Mouse (Mus musculus) urinary bladder, postnatal 4 days (tissue): ENCODE results near the gene Vps33a.
"Not testable (repeated sequence)": the region's sequence is repeated elsewhere in the genome, so short reads cannot be mapped to it uniquely, and the experiment has no call there.

ENCODE experiments used
- DNase-seq, 2 experiments: peaks; one replicate each; pipeline ENCODE4 v3.0.0; 2021 to 2022; ENCODE audit warnings: low spot score in 2 of 2

The Vps33a gene

DNA sequence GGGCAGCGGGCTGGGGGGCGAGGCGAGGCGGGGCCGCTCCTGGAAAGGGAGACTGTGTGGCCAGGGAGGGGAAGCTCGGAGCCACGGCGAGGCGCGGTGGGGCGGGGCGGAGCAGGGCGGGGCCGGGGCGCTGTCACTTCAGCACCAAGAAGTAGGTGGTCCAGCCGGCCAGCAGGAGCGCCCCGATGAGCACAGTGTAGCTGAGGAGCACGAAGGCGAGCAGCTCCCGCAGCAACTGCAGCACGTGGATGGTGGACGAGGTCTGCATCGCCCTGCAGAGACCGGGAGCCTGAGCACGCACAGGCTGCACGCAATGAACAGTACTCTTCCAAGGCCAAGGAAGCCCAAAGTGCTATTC lies 48.5 kb downstream of the Vps33a start:
- DNase-seq, result no peak

DNA sequence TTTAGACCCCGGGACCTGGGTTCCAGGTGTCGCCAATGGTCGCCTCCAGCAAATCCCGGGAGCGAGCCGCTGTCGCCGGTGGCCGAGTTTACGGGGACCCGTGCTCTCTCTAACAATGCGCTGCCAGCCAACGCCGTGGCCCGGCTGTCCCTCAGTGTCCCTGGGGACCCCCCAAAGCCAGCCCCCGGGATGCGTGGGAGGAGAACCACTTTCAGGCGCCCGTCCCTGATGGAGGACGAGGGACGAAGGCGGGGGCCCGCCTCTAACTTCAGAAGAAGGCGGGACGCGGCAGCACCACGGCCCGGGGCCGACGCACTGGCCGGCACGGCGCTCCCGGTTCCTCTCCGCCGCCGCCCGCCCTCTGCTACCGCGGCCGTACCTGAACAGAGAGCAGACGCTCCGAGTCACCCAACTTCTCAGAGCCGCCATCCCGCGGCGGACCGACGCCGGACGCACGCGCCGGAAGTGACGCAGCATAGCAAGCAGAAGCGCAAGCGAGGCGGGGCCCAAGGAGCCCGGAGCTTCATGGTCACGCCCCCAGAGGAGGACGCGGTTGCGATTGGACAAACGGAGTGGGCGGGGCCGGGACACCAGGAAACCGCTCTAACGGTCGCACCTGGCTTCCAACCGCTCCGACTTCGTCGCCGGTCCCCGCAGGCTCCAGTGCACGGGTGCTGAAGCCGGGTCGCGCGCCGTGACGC lies 49.0 kb downstream of the Vps33a start, which contains the start of gene Diablo:
Gene Diablo (minus strand): TSS at position 485 of the 701 bp plus-strand sequence.
- DNase-seq, result peak; percentile 95 to 98

DNA sequence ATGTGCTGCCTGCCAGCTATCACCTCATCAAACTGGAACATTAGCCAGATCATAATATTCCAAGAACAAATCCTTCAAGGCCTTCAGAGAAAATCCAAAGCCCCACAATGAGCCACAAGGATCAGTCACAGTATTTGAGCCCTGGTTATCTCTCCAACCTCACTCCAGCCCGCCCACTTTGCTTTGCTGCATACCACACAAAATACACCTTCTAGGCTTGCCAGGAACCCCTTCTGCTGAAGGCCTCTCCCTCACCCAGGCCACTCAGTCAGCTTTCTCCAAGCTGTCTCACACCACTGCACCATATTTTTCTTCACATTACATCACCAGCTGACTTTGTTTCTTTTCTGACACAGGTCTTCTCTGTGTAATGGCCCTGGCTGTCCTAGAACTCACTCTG lies 50.7 kb downstream of the Vps33a start:
- peak; percentile 15 to 47 for DNase-seq

DNA sequence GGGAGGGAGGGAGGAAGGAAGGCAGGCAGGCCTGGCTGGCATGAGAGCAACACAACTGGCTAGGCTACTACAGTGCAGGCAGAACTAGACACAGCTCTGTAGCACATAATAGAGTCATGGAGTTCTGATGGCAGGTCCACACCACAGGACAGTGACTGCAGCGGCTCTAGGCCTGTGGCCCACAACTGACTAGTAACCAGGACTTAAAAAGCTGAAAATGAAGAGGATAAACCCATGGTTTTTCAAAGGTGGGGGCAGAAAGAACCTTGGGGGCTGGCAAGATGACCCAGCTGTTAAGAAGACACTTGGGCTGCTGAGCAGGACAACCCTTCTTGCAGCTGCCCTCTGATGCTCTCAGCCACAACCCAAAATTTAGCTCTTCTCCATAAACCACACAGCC lies 51.2 kb downstream of the Vps33a start:
- DNase-seq, result peak; percentile 7 to 16

DNA sequence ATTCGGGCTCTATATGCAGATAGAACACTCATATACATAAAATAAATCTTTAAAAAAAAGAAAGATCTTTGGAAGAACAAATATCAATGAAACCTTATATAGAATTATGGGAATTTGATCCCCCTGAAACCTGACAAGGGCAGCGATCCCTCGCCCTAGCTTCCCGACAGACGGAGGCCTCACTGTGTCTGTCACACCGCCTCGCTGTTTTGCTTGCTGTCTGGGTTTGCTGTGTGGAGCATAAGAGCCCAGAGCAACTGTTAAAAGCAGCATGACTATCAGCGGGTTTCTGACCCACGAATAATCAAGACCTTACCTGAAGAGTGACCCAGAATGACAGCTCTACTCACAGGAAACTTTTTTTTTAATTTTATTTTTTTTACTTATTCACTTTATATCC lies 52.2 kb downstream of the Vps33a start:
- peak in 1 of 2 experiments; percentile 56 for DNase-seq

DNA sequence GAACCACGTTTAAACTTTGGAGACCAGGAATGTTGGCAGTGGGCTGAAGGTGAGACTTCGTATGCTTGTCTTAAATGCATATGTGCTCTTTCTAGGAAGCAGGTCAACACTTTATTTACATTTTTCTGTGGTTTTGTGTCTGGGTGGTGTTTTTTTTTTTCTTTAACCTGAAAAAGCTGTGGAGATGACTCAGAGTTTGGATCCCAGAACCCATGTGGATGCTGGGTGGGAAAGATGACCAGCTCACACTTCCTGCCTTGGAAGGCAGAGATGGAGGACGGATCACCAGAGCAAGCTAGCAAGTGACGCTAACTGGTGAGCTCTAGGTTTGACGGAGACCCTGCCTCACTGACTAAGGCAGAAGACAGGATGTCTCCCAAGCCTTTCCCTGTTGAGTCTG lies 58.0 kb downstream of the Vps33a start:
- DNase-seq, result no peak

DNA sequence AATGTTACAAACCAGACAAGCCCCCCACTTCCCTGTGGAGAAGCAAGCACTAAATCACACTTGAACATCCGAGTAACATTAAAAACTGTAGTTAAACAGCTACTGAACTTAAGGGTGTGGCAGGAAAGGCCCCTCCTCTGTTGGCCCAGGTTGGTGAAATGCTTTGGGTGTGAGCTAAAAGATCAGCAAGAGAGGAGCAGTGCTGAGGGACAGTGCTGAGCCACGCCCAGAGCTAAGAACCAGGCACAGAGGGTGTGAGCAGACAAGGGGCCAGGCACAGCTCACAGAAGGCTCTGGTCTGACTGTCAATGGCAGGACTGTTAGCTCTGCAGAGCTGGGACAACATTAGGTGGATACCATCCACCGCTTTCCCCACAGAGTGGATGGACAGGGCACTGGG lies 60.7 kb downstream of the Vps33a start:
- no peak for DNase-seq

DNA sequence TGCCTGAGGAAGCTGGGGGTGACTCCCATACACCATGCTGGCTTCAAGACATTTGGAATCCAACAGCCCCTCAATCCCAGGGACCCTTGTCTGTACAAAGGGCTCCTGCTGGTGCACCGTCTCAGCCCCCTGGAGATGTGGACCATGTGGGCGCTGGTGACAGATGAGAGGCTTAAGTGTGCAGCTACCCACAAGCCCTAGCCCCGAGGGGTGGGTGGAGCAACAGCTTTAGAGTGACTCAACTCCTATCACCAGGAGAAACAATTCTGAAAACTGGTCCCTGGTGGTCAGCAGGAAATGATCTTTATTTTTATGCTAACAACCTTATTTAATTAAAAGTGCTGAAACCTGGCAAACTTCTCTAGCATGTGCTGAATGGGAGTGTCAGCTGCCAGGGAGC lies 61.4 kb downstream of the Vps33a start:
- not testable (repeated sequence) for DNase-seq

DNA sequence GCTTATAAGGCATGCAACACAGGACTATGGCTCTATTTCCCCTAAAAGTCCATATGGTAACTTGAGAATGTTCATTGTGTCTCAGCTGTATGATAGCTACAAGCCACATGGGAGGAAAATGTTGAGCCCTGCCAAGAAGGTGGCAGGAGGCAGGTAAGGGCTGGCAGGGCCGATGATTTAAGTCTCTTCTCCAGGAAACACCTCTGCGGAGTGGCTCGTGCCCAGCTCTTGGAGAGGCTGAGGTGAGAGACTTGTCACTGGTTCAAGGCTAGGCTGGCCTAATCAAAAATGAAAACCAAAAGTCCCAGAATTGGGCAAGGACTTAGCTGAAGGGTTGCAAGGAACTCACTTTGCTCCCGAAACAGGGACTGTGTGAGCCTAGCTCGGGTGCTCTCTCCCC lies 62.7 kb downstream of the Vps33a start, which contains the start of gene B3gnt4:
Gene B3gnt4 (plus strand): TSS at position 301 of the 400 bp plus-strand sequence.
- DNase-seq, result no peak

DNA sequence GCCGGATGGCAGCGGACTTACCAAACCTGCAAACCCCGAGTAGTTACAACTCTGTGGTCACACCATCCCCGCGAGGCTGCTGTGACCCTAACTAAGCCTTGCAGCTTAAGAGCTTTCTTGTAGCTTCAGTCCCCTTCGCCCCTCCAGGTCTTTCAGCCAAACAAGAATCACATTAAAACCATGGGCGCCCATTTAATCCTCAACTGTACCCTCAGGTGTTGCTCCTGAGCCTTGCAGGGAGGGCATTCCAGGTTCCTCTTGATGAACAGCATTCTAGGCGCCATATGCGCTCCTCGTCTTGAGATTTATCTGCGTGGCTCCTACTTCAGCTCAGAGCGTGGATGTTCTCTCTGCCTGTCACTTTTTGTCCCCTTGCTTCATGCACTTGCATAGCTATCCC lies 63.9 kb downstream of the Vps33a start:
- DNase-seq, result no peak

DNA sequence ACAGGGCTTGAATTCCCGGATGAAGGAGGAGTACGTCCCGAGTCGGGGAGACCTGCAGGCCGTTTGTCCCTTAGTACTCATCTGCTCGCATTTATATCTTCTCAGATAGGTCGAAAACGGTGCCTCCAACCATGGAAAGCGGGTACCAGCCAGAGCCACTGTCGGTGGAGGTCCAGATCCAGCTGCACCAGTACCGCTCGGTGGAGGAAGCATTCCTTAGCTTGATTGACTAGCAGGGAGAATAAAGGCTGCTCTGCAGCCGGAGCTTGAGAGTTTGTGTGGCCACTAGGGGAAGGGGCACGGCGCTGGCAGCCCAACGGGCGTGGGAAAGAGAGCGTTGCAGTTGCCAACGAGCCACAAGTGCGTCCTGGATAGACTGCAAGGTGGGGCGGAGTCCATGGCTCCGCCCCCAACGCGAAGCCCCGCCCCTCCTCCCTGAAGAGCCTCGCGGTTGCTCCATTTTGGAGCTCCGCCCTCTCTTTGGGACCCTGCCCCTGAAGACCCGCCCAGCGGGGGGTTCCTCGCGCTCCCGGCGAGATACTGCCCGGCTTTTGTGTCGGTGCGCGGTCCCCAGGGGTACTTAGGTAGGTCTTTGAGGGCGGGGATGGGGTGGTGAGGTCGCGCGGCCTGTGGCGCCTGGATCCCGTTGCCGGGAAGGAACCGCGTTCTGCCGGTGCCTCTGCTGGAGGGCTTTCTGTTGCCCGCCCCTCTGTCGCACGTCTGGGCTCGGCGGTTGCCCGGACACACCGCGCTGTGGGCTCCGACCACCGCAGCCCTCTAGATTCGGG lies 64.7 kb downstream of the Vps33a start:
- peak; percentile 70 to 81 for DNase-seq

DNA sequence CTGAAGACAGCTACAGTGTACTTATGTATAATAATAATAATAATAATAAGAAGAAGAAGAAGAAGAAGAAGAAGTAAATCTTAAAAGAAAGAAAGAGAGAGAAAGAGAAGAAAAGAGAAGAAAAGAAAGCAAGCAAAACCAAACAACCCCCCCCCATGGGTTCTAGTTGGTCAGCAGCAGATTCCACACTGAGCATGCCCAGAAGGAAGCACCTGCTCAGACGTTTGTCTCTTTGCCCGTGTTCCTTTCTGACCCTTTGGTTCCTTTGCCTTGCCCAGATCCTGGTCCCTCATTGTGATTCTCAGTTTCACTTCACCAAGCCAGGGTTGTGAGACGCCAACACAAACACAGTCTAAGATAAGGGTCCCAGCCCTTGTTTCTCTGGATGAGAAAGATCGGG lies 70.9 kb downstream of the Vps33a start:
- DNase-seq, result no peak

DNA sequence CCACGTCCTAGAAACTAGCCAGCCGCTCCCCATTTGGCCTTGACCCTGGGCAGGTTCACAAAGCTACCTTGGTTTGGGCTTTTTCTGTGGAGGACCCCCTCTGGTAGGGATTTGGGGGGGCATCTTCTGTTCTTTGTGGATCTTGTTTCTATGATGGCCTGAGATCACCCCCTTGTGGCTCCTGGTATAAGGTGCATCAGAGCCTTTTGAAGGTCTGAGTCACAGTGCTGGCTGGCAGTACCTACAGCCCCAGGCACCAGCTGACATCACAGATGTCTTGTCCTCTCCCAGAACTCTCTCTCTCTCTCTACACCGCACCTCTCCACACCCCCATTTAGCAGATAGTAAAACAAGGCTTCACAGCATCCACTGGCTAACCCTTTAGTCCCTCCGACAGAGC lies 73.1 kb downstream of the Vps33a start:
- no peak for DNase-seq

DNA sequence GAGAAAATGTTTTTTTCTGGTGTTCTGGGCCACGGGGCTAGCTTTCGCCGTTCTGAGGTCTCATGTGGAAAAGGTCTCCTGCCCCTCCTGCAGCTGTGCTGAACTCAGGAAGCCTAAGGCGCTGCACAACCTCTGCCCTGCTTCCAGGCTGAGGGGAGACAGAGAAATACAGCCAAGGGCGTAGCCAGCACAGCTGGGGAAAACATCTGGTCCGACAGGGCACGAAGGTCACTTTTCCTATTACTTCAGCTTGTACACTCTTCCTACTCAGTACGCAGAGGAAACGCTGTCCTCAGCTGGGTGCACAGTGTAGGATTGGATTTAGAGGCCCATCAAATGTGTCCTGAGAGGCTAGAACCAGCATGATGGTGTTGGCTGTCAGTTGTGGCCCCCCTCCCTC lies 82.9 kb downstream of the Vps33a start:
- no peak for DNase-seq

DNA sequence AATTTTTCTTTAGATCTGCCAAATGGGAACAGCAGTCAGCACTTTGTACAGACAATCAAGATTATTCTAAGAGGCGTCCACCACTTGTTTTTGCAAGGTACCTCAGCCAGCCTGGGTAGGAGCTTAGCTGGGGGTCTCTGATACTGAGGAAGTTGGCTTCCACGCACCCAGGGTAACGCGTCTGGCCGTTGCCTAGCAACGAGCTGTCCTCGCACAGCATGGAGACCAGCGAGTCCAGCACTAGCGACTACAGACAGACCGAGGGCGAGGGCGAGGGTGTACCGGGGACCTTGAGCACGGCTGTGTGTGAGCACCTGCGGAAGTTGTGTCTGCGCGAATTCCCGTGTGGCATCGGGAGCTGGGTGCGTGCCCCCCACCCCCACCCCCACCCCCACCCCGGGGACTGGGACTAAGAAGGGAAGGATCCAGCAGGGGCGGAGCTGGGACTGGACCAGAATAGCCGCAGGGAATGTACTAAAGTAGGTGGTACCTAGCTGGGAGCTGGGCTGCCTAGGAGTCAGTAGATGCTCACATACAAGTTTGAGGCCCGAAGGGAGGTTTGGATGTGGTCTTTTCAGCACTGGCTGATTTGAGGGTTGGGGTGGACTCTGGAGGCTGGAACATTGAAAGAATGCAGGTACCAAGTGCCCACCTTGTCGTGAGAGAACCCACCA lies 83.6 kb downstream of the Vps33a start, which contains the start of the genes Lrrc43 and Il31:
Gene Lrrc43 (plus strand): TSS at position 194 of the 674 bp plus-strand sequence.
Gene Il31 (minus strand): TSS at position 378 of the 674 bp plus-strand sequence.
- no peak for DNase-seq

DNA sequence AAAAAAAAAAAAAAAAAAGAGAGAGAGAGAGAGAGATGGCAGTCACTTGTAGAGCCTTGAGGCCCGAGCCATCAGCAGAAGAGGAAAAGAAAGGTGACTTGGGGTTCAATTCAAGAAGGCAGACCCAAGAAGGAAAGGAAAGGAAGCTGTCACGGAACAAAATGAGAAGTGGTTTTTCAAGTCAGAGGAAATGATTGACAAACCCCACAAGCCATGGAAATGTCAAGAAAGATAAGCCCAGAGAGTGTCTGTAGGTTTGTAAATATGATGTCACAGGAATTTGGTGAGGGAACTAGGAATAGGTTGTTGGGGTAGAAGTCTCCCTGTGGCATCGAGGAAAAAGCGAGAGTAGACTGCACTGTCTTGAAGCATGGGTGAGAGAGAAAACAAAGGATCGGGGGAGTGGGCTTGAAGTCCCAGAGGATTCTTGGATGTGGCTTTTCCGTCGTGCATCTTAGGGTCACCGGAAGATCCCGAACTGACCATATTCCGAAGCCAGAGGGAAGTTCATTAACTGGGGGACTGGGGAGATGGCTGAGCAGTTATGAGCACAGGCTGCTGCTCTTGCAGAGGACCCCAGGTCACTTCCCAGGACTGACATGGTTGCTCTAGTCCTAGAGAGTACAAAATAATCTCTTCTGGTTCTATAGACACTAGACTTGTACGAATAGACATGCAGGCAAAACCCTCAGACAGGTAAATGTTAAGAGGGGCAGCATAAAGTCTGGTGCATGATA lies 85.0 kb downstream of the Vps33a start:
- DNase-seq, result no peak
